Mouse (Mus musculus) fibroblast of lung, adult 2 months (primary cell): ENCODE data around the gene CK137956.

Experiments
- DNase-seq: peaks from one replicate; pipeline ENCODE4 v3.0.0-alpha.2; 2011; ENCODE audit warnings: low read depth

CK137956 gene

GRCm38 (mm10) chr4:127913551-127913950 lies 57.2 kb downstream of the CK137956 start:
- no peak for DNase-seq

DNA sequence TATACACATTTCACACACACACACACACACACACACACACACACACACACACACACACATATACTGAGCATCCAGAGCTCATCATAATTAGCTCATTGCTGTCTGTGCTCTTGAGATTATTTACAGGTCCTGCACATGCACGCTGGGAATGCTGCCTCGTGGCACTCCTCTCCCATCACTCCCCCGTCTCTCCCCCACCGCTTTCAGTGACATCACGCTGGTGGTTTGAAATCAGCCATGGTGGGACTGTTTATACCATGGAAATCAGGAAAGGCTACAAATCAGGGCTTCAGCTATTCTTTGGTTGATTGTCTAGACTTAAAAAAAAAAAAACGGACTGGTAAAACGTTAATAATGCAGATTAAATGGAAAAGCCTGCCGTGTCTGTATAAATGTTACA lies 63.6 kb downstream of the CK137956 start:
- no peak for DNase-seq

DNA sequence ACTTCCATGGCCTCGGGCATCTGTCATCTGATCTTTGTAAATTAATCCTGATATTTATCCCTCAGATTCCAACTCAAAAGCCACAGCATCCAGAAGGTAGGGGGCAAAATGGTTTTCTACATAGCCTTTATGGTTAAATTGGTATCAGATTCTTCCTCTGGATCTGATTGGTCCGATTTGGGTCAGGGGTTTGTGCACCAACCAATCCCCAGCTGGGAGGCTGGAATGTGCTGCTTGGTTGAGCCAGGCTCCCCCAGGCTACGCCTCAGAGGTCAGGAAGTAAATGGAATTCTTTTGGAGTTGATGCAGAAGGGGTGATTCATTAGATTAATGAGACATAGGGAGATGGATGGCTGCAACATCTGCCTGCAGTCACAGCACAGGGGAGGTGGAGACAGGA lies 66.8 kb downstream of the CK137956 start:
- no peak for DNase-seq

- DNase-seq, result no peak
These were observed 69.8 kb downstream of the CK137956 start for GRCm38 (mm10) chr4:127900893-127901456.

DNA sequence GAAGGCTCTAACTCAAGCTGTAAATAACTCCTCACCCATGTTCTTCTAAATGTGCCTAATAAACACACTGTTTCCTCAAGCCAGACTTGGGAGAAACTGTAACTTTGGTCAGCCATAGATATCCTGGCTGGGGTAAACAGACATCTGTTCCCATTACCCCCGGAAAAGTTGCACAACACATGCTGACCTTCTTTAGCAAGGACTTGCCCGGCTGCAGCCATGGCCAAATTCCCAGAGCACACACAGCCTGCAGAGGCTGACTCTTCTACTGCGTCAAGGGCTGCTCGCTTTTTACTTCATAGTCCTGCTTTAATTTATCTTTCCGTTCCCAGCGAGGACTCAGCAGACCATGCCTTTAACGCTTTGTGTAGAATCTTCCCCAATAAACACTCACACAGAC lies 81.7 kb downstream of the CK137956 start:
- DNase-seq, result no peak

DNA sequence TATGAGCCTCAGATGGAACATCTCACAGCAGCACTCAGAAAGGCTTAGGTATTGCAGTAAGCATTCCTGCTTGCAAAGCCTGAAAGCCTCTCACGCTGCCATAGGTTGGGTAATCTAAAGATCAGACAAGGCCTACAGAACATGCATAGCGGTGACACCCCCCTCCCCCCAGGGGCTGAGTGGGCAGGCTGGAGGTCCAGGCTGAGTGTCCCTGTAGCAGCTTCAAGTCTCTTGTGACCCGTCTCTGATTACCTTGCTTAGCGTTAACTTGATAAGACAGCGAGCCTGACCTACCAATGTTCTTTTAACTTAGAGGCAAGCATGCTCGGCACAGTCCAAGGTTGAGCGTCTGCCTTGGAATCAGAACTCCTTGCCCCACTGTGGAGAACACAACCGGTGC lies 91.8 kb downstream of the CK137956 start:
- DNase-seq, result no peak
